Mouse (Mus musculus): Measurements from ENCODE around the gene Ssu72. TPM values are rescaled to one million over a fixed set of nuclear protein-coding genes. Genes with fewer than 3 reads are reported as not detected.
"Not testable (repeated sequence)": the region's sequence is repeated elsewhere in the genome, so short reads cannot be mapped to it uniquely, and the experiment has no call there.

The Ssu72 gene
- polyA plus RNA-seq, 1 experiment from 2014 or later = 171 TPM

GRCm38 (mm10) chr4:155738262-155738661, 33.7 kb downstream of the Ssu72 start:
- H3K4me1 ChIP-seq = peaks cover 43% of the 10 kb centered on the region
- no peaks in the 10 kb centered on the region for H3K9me3 ChIP-seq (replicated peaks)
- no peak overlapping the region for H3K9ac ChIP-seq (replicated peaks)
- H3K27ac ChIP-seq (replicated peaks) = no peak overlapping the region
- no peak overlapping the region for H3K4me3 ChIP-seq (replicated peaks)
- H3K36me3 ChIP-seq = peaks cover 60% of the 10 kb centered on the region
- WGBS = 65% methylated on average over 8 of the region's 8 CpGs
- no peak overlapping the region for H3K4me2 ChIP-seq
- no peak for ATAC-seq (ENCODE audit: low FRiP score)
- no peaks in the 10 kb centered on the region for H3K27me3 ChIP-seq (replicated peaks)

DNA sequence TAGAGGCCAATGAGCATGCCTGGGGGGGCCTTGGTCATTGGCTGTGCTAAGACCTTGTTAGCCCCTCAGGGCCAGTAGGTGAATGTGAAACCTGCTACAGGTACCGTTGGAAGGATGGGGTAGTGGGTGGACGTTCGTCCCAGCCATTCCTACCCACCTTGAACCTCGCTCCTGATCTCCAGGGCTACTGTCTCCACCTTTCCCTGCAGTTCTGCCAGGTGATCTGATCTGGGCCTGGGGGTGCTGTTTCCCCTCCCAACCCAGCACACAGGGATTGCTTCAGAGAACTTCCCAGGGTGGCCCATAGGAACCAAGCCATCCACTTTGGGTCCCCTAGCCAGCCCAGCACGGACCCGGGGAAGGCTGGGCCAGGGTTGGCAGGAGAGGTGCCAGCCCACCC, 34.6 kb downstream of the Ssu72 start:
- no peak for ATAC-seq (ENCODE audit: low FRiP score)
- peaks cover 68% of the 10 kb centered on the region for H3K36me3 ChIP-seq
- H3K4me2 ChIP-seq = no peak overlapping the region
- H3K9ac ChIP-seq (replicated peaks) = no peak overlapping the region
- H3K9me3 ChIP-seq (replicated peaks) = no peaks in the 10 kb centered on the region
- no peaks in the 10 kb centered on the region for H3K27me3 ChIP-seq (replicated peaks)
- WGBS = 89% methylated on average over 6 of the region's 6 CpGs
- no peak overlapping the region for H3K4me3 ChIP-seq (replicated peaks)
- H3K27ac ChIP-seq (replicated peaks) = no peak overlapping the region
- H3K4me1 ChIP-seq = peaks cover 34% of the 10 kb centered on the region

- WGBS = 71% methylated on average over 37 of the region's 37 CpGs
- H3K9ac ChIP-seq (replicated peaks) = no peak overlapping the region
Measured at GRCm38 (mm10) chr4:155739741-155740636, 35.4 kb downstream of the Ssu72 start.

GRCm38 (mm10) chr4:155740681-155741080, 36.1 kb downstream of the Ssu72 start:
- WGBS = 92% methylated on average over 10 of the region's 10 CpGs
- not testable (repeated sequence) for H3K4me2 ChIP-seq; ATAC-seq (ENCODE audit: low FRiP score)

More at GRCm38 (mm10) chr4:155739741-155740636, 35.4 kb downstream of the Ssu72 start:
- Histone ChIP-seq H3K9me3 (replicated peaks) (no peaks in the 10 kb centered on the region), H3K4me1 (peaks cover 33% of the 10 kb centered on the region), H3K27me3 (replicated peaks) (no peaks in the 10 kb centered on the region), H3K27ac (replicated peaks) (no peak overlapping the region), H3K36me3 (peaks cover 76% of the 10 kb centered on the region), H3K4me3 (replicated peaks) (no peak overlapping the region), H3K4me2 (no peak overlapping the region)
- no peak for ATAC-seq (ENCODE audit: low FRiP score)

GRCm38 (mm10) chr4:155742684-155743083, 38.1 kb downstream of the Ssu72 start:
- ATAC-seq (ENCODE audit: low FRiP score) = no peak
- H3K36me3 ChIP-seq = peaks cover 90% of the 10 kb centered on the region
- H3K27me3 ChIP-seq (replicated peaks) = no peaks in the 10 kb centered on the region
- H3K4me3 ChIP-seq (replicated peaks) = no peak overlapping the region
- WGBS = 92% methylated on average over 5 of the region's 5 CpGs
- peaks cover 9% of the 10 kb centered on the region; the same call in 1 of the 2 replicates for H3K4me1 ChIP-seq
- H3K27ac ChIP-seq (replicated peaks) = no peak overlapping the region
- H3K9ac ChIP-seq (replicated peaks) = no peak overlapping the region
- no peak overlapping the region for H3K4me2 ChIP-seq
- H3K9me3 ChIP-seq (replicated peaks) = no peaks in the 10 kb centered on the region

More at GRCm38 (mm10) chr4:155740681-155741080, 36.1 kb downstream of the Ssu72 start:
- H3K4me3 ChIP-seq (replicated peaks); H3K9ac ChIP-seq (replicated peaks); H3K27me3 ChIP-seq (replicated peaks); H3K9me3 ChIP-seq (replicated peaks); H3K27ac ChIP-seq (replicated peaks): not testable (repeated sequence)
- H3K36me3 ChIP-seq = peaks cover 82% of the 10 kb centered on the region
- H3K4me1 ChIP-seq = peaks cover 29% of the 10 kb centered on the region

GRCm38 (mm10) chr4:155744474-155744873, 39.9 kb downstream of the Ssu72 start:
- ATAC-seq (ENCODE audit: low FRiP score) = no peak

GRCm38 (mm10) chr4:155745136-155745535, 40.5 kb downstream of the Ssu72 start:
- Histone ChIP-seq H3K27me3 (replicated peaks) (no peaks in the 10 kb centered on the region), H3K27ac (replicated peaks) (no peak overlapping the region), H3K4me1 (no peaks in the 10 kb centered on the region), H3K36me3 (peaks cover 96% of the 10 kb centered on the region), H3K9ac (replicated peaks) (no peak overlapping the region), H3K4me3 (replicated peaks) (no peak overlapping the region), H3K9me3 (replicated peaks) (no peaks in the 10 kb centered on the region), H3K4me2 (no peak overlapping the region)
- 92% methylated on average over 5 of the region's 5 CpGs for WGBS
- ATAC-seq (ENCODE audit: low FRiP score) = no peak

More at GRCm38 (mm10) chr4:155744474-155744873, 39.9 kb downstream of the Ssu72 start:
- Histone ChIP-seq H3K4me2 (no peak overlapping the region), H3K9me3 (replicated peaks) (no peaks in the 10 kb centered on the region), H3K36me3 (peaks cover 96% of the 10 kb centered on the region), H3K27ac (replicated peaks) (no peak overlapping the region), H3K27me3 (replicated peaks) (no peaks in the 10 kb centered on the region), H3K4me1 (peaks cover 4% of the 10 kb centered on the region; the same call in 1 of the 2 replicates), H3K9ac (replicated peaks) (no peak overlapping the region), H3K4me3 (replicated peaks) (no peak overlapping the region)
- 95% methylated on average over 8 of the region's 8 CpGs for WGBS

GRCm38 (mm10) chr4:155746036-155746548, 41.5 kb downstream of the Ssu72 start:
- 93% methylated on average over 8 of the region's 8 CpGs for WGBS
- ATAC-seq (ENCODE audit: low FRiP score) = no peak
- Histone ChIP-seq H3K4me3 (replicated peaks) (no peak overlapping the region), H3K9ac (replicated peaks) (no peak overlapping the region), H3K27me3 (replicated peaks) (no peaks in the 10 kb centered on the region), H3K4me1 (no peaks in the 10 kb centered on the region), H3K36me3 (peaks cover 96% of the 10 kb centered on the region), H3K4me2 (no peak overlapping the region), H3K27ac (replicated peaks) (no peak overlapping the region), H3K9me3 (replicated peaks) (no peaks in the 10 kb centered on the region)

- H3K4me2 ChIP-seq = no peak overlapping the region
- H3K27me3 ChIP-seq (replicated peaks) = no peaks in the 10 kb centered on the region
- WGBS = 91% methylated on average over 17 of the region's 17 CpGs
- H3K9ac ChIP-seq (replicated peaks) = no peak overlapping the region
- no peak for ATAC-seq (ENCODE audit: low FRiP score)
- no peaks in the 10 kb centered on the region for H3K9me3 ChIP-seq (replicated peaks)
- H3K4me1 ChIP-seq = no peaks in the 10 kb centered on the region
- H3K36me3 ChIP-seq = peaks cover 96% of the 10 kb centered on the region
- H3K4me3 ChIP-seq (replicated peaks) = no peak overlapping the region
- H3K27ac ChIP-seq (replicated peaks) = no peak overlapping the region
Measured at GRCm38 (mm10) chr4:155746575-155747490, 42.2 kb downstream of the Ssu72 start.

DNA sequence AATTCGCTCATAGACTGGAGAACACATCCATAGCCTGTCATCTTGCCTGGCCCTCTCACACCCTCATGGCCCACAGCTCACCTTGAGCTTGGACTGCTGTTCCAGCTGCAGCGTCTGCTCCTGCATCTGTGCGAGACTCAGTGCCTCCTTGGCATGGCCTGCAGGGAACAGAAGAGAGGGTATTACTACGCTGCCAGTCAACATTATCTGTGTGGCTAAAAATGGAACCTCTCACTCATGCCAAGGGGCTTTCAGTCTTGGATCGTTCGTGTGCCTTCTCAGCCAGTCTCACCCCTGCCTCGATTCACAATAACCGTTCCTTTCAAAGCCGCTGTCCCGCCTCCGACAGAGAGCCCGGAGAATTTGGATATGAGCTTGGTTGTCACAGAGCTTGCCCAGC, 52.4 kb downstream of the Ssu72 start:
- Histone ChIP-seq H3K4me2 (no peak overlapping the region), H3K4me1 (peaks cover 31% of the 10 kb centered on the region), H3K9ac (replicated peaks) (no peak overlapping the region), H3K27me3 (replicated peaks) (no peaks in the 10 kb centered on the region), H3K27ac (replicated peaks) (no peak overlapping the region), H3K9me3 (replicated peaks) (no peaks in the 10 kb centered on the region), H3K36me3 (peaks cover 44% of the 10 kb centered on the region), H3K4me3 (replicated peaks) (no peak overlapping the region)
- WGBS = 90% methylated on average over 12 of the region's 12 CpGs
- ATAC-seq (ENCODE audit: low FRiP score) = no peak

DNA sequence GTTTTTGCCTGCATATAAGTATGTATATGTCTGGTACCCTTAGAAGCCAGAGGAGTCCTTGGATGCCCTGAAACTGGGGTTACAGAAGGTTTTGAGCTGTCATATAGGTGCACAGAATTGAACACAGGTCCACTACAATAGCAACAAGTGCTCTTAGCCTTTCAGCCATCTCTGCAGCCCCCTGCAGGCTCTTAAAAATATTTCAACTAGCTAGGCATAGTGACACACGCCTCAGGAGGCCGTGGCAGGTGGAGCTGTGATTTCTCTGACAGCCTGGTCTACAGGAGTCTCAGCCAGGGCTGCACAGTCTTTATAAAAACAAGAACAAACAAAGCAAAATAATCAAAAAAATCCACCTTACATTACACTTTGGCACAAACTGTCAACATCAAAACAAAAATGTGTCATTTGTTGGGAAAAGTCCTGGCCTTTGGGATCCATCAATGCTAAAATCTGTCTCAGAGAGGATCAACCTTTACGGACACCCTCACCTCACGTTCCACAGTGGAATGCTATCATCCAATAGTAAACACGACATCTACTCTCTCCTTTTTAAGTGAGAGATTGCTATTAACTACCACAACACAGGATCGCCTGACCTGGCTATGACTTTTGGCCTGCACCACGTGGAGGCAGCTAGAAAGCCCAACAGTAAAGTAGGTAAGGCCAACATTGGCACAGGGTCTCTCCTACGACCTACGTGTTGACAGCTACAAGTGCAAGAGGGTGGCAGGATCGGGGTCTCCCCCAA, 55.4 kb downstream of the Ssu72 start:
- WGBS = 4% methylated on average over 10 of the region's 10 CpGs
- ATAC-seq (ENCODE audit: low FRiP score) = peak; percentile 20
- peak overlapping the region; percentile 99 for H3K4me2 ChIP-seq
- H3K27me3 ChIP-seq (replicated peaks) = no peaks in the 10 kb centered on the region
- H3K9ac ChIP-seq (replicated peaks) = peak overlapping the region; percentile 78
- peak overlapping the region; percentile 82 for H3K4me3 ChIP-seq (replicated peaks)
- no peak overlapping the region for H3K27ac ChIP-seq (replicated peaks)
- H3K36me3 ChIP-seq = peaks cover 17% of the 10 kb centered on the region
- H3K4me1 ChIP-seq = peaks cover 31% of the 10 kb centered on the region
- H3K9me3 ChIP-seq (replicated peaks) = no peaks in the 10 kb centered on the region
